Mouse (Mus musculus) MEL-GATA-1-ER (cell line): ENCODE measurements at regions not wholly inside any gene's neighbourhood (a gene's known extent, or its start where the extent isn't known, plus 50 kb on each side); places are given as distances from the start of the nearest gene placed in this dataset.

Experiments used
- DNase-seq: peaks from one replicate; pipeline ENCODE4 v3.0.0-alpha.2; 2012; ENCODE audit warnings: low read depth; ENCODE audit errors: extremely low read depth

DNA sequence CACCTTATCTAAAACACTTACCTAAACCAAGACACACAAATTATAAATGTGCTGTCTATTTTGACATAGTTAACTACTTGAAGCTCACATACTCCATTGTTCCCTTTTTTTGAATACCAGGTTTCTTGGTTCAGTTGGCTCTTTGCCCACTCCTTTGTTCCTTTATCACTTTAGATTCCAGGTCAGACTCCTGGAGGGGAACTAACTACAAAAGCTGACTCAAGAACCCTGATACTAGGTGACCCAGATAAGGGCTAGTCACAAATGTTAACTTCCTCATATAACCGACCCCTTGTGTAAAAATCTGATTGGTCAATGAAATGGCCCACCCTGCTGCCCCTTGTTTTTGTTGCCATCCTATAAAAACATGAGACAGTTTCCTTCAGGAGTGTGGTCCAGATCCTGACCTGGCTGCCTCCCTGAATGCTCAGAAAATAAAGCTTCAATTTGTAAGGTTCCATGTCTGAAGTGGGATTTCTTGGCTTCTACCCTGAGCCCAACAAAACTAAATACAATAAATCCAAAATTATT lies 593.9 kb downstream of the Slco4c1 start:
- DNase-seq = peak; percentile 95

- DNase-seq = no peak
Observed at GRCm38 (mm10) chr1:96276646-96277045, 595.3 kb downstream of the Slco4c1 start.
